Mouse (Mus musculus) cortical plate, adult 2 months (tissue): Measurements from ENCODE around the gene Cblc.

Experiments used
- CTCF ChIP-seq: fragments of 200-500 bp; IDR thresholded peaks from 2 replicates; pipeline ENCODE4 v1.5.1; 2011; ENCODE audit warnings: mild to moderate bottlenecking, control low read depth, low read length; ENCODE audit not compliant: insufficient read depth; ENCODE audit errors: extremely low read depth
- POLR2A ChIP-seq: fragments of 200-500 bp; IDR thresholded peaks from 2 replicates; pipeline ENCODE4 v1.6.1; 2011; ENCODE audit warnings: mild to moderate bottlenecking, low read length, control low read depth; ENCODE audit not compliant: insufficient read depth; ENCODE audit errors: extremely low read depth

- TF ChIP-seq CTCF = no peak
- TF ChIP-seq POLR2A = no peak
Measured at GRCm38 (mm10) chr7:19781741-19782140, 14.9 kb downstream of the Cblc start.
